Mouse (Mus musculus): ENCODE results near the gene Coa5. TPM values are rescaled to one million over a fixed set of nuclear protein-coding genes. Genes with fewer than 3 reads are reported as not detected.

The Coa5 gene
- polyA plus RNA-seq, 1 experiment from 2014 or later, result 42.8 TPM

- H3K4me1 ChIP-seq (replicated peaks), result no peaks in the 10 kb centered on the region
- no peaks in the 10 kb centered on the region for H3K27me3 ChIP-seq (ENCODE audit: insufficient read depth, poor library complexity, severe bottlenecking)
- H3K4me3 ChIP-seq, result no peak overlapping the region
- no peak for DNase-seq (ENCODE audit: low spot score)
- no peaks in the 10 kb centered on the region; the same call in 1 of the 2 replicates for H3K9me3 ChIP-seq
- H3K27ac ChIP-seq, result no peak overlapping the region
- WGBS, result 93% methylated on average over 1 of the region's 1 CpGs
- H3K36me3 ChIP-seq, result peaks cover 40% of the 10 kb centered on the region
Measured at GRCm38 (mm10) chr1:37415394-37415793, 14.5 kb downstream of the Coa5 start.

- Histone ChIP-seq H3K36me3 (no peaks in the 10 kb centered on the region), H3K27ac (no peak overlapping the region), H3K9me3 (no peaks in the 10 kb centered on the region), H3K4me3 (no peak overlapping the region), H3K27me3 (ENCODE audit: insufficient read depth, poor library complexity, severe bottlenecking) (no peaks in the 10 kb centered on the region), H3K4me1 (replicated peaks) (0 out of 2 replicates have a peak, but pooled peaks cover 7% of the 10 kb centered on the region)
- no peak for DNase-seq (ENCODE audit: low spot score)
Measured at GRCm38 (mm10) chr1:37409647-37410046, 20.3 kb downstream of the Coa5 start.

GRCm38 (mm10) chr1:37408678-37409077, 21.2 kb downstream of the Coa5 start:
- 0 out of 2 replicates have a peak, but pooled peaks cover 7% of the 10 kb centered on the region for H3K4me1 ChIP-seq (replicated peaks)
- 84% methylated on average over 3 of the region's 3 CpGs for WGBS
- H3K4me3 ChIP-seq, result no peak overlapping the region
- DNase-seq (ENCODE audit: low spot score), result no peak
- no peaks in the 10 kb centered on the region for H3K27me3 ChIP-seq (ENCODE audit: insufficient read depth, poor library complexity, severe bottlenecking)
- no peaks in the 10 kb centered on the region for H3K36me3 ChIP-seq
- H3K9me3 ChIP-seq, result no peaks in the 10 kb centered on the region
- no peak overlapping the region for H3K27ac ChIP-seq

GRCm38 (mm10) chr1:37408059-37408458, 21.8 kb downstream of the Coa5 start:
- no peak overlapping the region for H3K4me3 ChIP-seq
- no peak for DNase-seq (ENCODE audit: low spot score)
- no peaks in the 10 kb centered on the region for H3K36me3 ChIP-seq
- no peak overlapping the region for H3K27ac ChIP-seq
- H3K9me3 ChIP-seq, result no peaks in the 10 kb centered on the region
- 87% methylated on average over 8 of the region's 8 CpGs for WGBS
- 0 out of 2 replicates have a peak, but pooled peaks cover 7% of the 10 kb centered on the region for H3K4me1 ChIP-seq (replicated peaks)
- H3K27me3 ChIP-seq (ENCODE audit: insufficient read depth, poor library complexity, severe bottlenecking), result no peaks in the 10 kb centered on the region

GRCm38 (mm10) chr1:37407228-37407627, 22.7 kb downstream of the Coa5 start:
- Histone ChIP-seq H3K27me3 (ENCODE audit: insufficient read depth, poor library complexity, severe bottlenecking) (no peaks in the 10 kb centered on the region), H3K27ac (no peak overlapping the region), H3K4me1 (replicated peaks) (0 out of 2 replicates have a peak, but pooled peaks cover 7% of the 10 kb centered on the region), H3K36me3 (no peaks in the 10 kb centered on the region), H3K4me3 (no peak overlapping the region), H3K9me3 (no peaks in the 10 kb centered on the region)
- no peak for DNase-seq (ENCODE audit: low spot score)
- 84% methylated on average over 8 of the region's 8 CpGs for WGBS

- Histone ChIP-seq H3K4me1 (replicated peaks) (0 out of 2 replicates have a peak, but pooled peaks cover 7% of the 10 kb centered on the region), H3K36me3 (no peaks in the 10 kb centered on the region), H3K27me3 (ENCODE audit: insufficient read depth, poor library complexity, severe bottlenecking) (no peaks in the 10 kb centered on the region), H3K9me3 (no peaks in the 10 kb centered on the region), H3K27ac (no peak overlapping the region), H3K4me3 (no peak overlapping the region)
- 77% methylated on average over 2 of the region's 2 CpGs for WGBS
- DNase-seq (ENCODE audit: low spot score), result no peak
Measured at GRCm38 (mm10) chr1:37405137-37405536, 24.8 kb downstream of the Coa5 start.

GRCm38 (mm10) chr1:37401687-37402086, 28.2 kb downstream of the Coa5 start:
- Histone ChIP-seq H3K27ac (no peak overlapping the region), H3K36me3 (no peaks in the 10 kb centered on the region), H3K4me1 (replicated peaks) (peaks cover 18% of the 10 kb centered on the region; the same call in 1 of the 2 replicates), H3K4me3 (no peak overlapping the region), H3K9me3 (no peaks in the 10 kb centered on the region), H3K27me3 (ENCODE audit: insufficient read depth, poor library complexity, severe bottlenecking) (no peaks in the 10 kb centered on the region)
- WGBS, result 60% methylated on average over 4 of the region's 4 CpGs
- DNase-seq (ENCODE audit: low spot score), result peak; percentile 52

- DNase-seq (ENCODE audit: low spot score), result no peak
- Histone ChIP-seq H3K27me3 (ENCODE audit: insufficient read depth, poor library complexity, severe bottlenecking) (no peaks in the 10 kb centered on the region), H3K4me3 (no peak overlapping the region), H3K9me3 (no peaks in the 10 kb centered on the region), H3K36me3 (no peaks in the 10 kb centered on the region), H3K4me1 (replicated peaks) (peaks cover 15% of the 10 kb centered on the region; the same call in 1 of the 2 replicates), H3K27ac (0 out of 2 replicates have a peak overlapping the region, but pooled peaks have one; percentile 12)
- WGBS, result 79% methylated on average over 8 of the region's 8 CpGs
Measured at GRCm38 (mm10) chr1:37399734-37400133, 30.2 kb downstream of the Coa5 start.

- no peak for DNase-seq (ENCODE audit: low spot score)
- no peaks in the 10 kb centered on the region for H3K27me3 ChIP-seq (ENCODE audit: insufficient read depth, poor library complexity, severe bottlenecking)
- H3K36me3 ChIP-seq, result no peaks in the 10 kb centered on the region
- H3K27ac ChIP-seq, result no peak overlapping the region
- H3K4me1 ChIP-seq (replicated peaks), result peaks cover 14% of the 10 kb centered on the region; the same call in 1 of the 2 replicates
- WGBS, result 71% methylated on average over 3 of the region's 3 CpGs
- no peaks in the 10 kb centered on the region for H3K9me3 ChIP-seq
- no peak overlapping the region for H3K4me3 ChIP-seq
Measured at GRCm38 (mm10) chr1:37398961-37399360, 30.9 kb downstream of the Coa5 start.

- DNase-seq (ENCODE audit: low spot score), result no peak
- peaks cover 14% of the 10 kb centered on the region; the same call in 1 of the 2 replicates for H3K4me1 ChIP-seq (replicated peaks)
- H3K27ac ChIP-seq, result peak overlapping the region; percentile 40
- H3K9me3 ChIP-seq, result no peaks in the 10 kb centered on the region
- no peaks in the 10 kb centered on the region for H3K27me3 ChIP-seq (ENCODE audit: insufficient read depth, poor library complexity, severe bottlenecking)
- H3K4me3 ChIP-seq, result no peak overlapping the region
- H3K36me3 ChIP-seq, result peaks cover 10% of the 10 kb centered on the region; the same call in 1 of the 2 replicates
- WGBS, result 54% methylated on average over 1 of the region's 1 CpGs
Measured at GRCm38 (mm10) chr1:37396481-37396880, 33.4 kb downstream of the Coa5 start.

GRCm38 (mm10) chr1:37393174-37393573, 36.7 kb downstream of the Coa5 start:
- H3K36me3 ChIP-seq, result peaks cover 25% of the 10 kb centered on the region
- WGBS, result 82% methylated on average over 5 of the region's 5 CpGs
- H3K4me3 ChIP-seq, result no peak overlapping the region
- H3K4me1 ChIP-seq (replicated peaks), result peaks cover 6% of the 10 kb centered on the region; the same call in 1 of the 2 replicates
- no peaks in the 10 kb centered on the region for H3K9me3 ChIP-seq
- no peaks in the 10 kb centered on the region for H3K27me3 ChIP-seq (ENCODE audit: insufficient read depth, poor library complexity, severe bottlenecking)
- H3K27ac ChIP-seq, result no peak overlapping the region
- no peak for DNase-seq (ENCODE audit: low spot score)

GRCm38 (mm10) chr1:37386448-37386971, 43.4 kb downstream of the Coa5 start:
- DNase-seq (ENCODE audit: low spot score), result no peak
- Histone ChIP-seq H3K27me3 (ENCODE audit: insufficient read depth, poor library complexity, severe bottlenecking) (no peaks in the 10 kb centered on the region), H3K4me3 (no peak overlapping the region), H3K4me1 (replicated peaks) (no peaks in the 10 kb centered on the region), H3K9me3 (no peaks in the 10 kb centered on the region), H3K36me3 (peaks cover 20% of the 10 kb centered on the region), H3K27ac (no peak overlapping the region)
- WGBS, result 81% methylated on average over 7 of the region's 7 CpGs

GRCm38 (mm10) chr1:37384304-37384703, 45.6 kb downstream of the Coa5 start:
- H3K4me3 ChIP-seq, result no peak overlapping the region
- H3K36me3 ChIP-seq, result peaks cover 18% of the 10 kb centered on the region
- no peak for DNase-seq (ENCODE audit: low spot score)
- no peaks in the 10 kb centered on the region for H3K27me3 ChIP-seq (ENCODE audit: insufficient read depth, poor library complexity, severe bottlenecking)
- no peak overlapping the region for H3K27ac ChIP-seq
- no peaks in the 10 kb centered on the region for H3K9me3 ChIP-seq
- 86% methylated on average over 3 of the region's 3 CpGs for WGBS
- no peaks in the 10 kb centered on the region; the same call in 1 of the 2 replicates for H3K4me1 ChIP-seq (replicated peaks)

All from hindbrain, embryonic 10.5 days (tissue).